Mouse (Mus musculus) fat pad, adult 2 months (tissue): ENCODE data around the gene Kcnq4.

Source experiments
- DNase-seq: peaks from one replicate; pipeline ENCODE4 v3.0.0-alpha.2; 2011; ENCODE audit warnings: low read depth, low spot score; ENCODE audit errors: extremely low read depth

Kcnq4 gene

DNA sequence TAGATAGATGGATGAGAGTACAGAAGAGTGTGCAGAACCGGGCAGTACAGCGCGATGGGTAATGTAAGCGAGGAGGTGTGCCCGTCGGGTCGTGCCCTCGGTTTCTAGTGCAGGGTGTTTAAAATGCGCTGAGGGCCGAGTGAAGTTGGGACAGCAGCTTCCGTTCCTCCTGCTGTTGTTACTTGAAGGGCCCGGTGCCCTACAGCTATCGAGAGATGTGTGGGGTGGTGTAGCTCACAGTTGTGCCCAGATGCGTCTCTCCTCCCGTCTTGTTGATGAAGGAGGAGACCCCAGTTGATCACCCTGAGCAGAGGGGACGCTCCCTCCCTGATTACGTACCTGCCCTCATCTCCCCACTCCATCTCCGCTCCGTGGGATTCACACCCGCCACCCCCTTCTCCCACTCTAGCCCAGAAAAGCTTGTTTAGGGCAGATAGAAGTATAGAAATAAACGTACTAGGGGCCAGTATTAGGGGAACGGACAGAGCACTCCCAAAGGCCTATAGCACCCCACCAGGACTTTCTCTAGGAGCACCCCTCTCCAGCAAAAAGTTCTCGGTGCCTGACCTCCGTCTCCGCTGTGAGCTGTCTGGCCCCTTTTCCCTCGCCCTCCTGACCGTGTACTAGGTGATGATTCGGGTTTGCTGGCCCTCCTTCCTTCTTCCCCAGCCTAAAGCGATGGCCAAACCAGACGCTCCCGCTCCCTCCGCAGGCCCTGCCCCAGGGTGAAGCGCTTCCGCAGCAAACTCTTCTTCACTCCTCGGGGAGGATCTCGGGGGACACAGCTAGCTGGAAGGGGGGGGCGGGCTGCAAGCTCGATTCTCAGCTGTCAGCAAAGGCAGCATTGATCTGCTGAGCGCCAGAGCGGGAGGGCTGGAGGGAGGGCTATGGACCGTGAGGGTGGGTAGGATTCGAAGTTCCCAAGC, at the start of gene Kcnq4:
Gene Kcnq4, minus strand, starts transcription at position 672 of the 926 bp plus-strand sequence.
- no peak for DNase-seq

DNA sequence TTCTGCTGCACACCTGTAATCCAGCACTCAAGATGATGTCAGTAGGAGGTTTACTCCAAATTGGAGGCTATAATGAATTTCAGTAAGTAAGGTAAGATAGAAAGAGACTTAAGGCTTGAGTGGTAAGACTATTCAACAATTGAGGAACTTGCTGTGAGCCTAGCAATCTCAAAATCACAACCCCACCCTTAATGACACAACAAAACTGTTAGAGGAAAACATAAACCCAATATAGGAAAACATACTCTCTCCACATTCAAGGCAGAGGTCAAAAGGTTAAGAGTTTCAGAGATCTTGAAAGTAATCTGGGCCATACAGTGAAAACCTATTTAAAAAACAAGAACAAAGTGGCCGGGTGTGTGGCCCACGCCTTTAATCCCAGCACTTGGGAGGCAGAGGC, 48.3 kb upstream of the Kcnq4 start:
- DNase-seq, result no peak

DNA sequence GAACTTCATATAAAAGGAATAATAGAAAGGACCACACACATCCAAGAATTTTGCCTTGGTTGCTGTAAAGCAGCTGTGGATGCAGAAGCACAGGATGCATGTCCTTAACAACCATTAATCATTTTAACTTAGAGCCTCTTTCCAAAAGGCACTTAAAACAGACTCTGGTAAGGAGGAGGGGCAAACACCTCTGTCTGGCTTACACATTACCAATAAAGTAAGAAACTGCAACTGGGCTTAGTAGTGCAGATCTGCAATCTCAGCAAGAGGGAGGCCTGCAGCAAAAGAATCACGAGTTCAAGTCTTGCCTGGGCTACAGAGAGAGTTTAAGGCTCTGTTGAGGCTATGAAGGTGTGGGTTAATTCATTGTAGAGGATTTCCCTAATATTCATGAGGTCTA, 47.2 kb upstream of the Kcnq4 start:
- no peak for DNase-seq

DNA sequence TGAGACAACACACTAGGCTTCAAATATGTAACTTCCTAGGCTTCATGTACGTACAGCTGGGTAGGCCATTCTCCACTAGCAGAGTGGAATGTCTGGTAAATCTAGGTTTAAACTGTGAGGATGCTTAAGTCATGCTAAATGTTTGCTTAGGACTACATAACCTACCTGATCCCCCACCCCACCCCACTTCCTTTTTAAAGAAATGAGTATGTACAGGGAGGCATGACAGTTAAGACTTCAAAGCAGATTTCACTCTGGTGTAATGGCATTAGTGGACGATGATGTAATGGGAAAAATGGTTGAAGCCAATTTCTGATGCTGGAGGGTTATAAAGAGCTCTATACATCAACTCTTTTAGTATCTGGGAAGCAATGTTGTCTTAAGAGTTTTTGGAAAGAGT, 44.5 kb upstream of the Kcnq4 start:
- no peak for DNase-seq

DNA sequence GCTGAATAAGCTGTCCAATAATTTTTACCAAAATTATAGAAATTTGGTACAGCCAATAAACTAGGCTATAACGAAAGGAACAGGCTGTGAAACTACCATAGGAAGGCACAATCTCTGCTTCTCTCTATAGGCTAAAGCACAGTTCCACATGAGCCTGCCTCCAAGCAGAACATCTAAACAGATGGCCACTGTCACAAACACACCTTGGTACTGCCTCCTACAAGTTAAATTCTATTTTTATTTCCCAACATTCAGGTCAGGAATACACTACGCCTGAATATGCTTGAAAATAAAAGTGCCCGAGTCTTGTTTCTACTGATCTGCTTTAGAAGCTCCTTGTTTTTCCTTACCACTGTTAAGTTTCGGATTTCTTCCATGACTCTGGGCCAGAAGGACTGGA, 41.6 kb upstream of the Kcnq4 start:
- no peak for DNase-seq

DNA sequence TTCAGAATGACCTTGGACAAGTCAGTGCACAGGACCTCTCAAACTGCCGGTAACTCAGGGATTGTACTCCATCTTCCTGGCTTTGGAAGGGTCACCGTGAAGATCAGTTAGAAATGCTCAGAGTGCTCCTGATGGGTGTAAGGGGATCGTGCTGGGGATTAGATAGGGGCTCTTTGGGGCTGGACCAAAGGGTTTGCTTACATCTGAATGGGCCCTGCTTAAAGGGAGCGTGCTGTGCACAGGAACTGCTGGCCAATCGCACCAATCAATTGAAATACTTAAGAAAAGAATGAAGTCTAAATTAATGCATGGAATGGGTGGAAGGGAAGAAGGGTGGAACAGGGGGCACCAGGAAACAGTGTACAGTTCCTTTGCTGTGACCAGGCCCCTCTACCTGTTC, 7.4 kb upstream of the Kcnq4 start:
- no peak for DNase-seq

DNA sequence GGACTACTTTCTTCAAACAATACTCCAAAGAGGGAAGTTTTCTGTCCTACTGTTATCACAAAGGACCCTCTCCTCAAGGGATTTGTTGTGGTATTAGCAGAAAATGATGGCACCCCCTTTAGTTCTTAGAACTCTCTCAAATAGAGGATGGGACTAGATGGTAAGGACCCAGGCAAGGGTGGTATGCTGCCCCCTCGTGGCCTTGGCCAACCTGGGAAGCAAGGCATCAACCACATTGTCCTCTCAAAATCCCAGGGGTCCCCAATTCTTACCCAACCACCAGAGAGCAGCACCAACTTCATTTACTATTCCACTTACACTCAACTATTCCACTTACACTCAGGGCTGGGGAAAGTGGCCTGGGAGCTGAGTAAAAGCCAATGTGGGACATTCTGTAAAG, 6.9 kb upstream of the Kcnq4 start:
- DNase-seq, result no peak

DNA sequence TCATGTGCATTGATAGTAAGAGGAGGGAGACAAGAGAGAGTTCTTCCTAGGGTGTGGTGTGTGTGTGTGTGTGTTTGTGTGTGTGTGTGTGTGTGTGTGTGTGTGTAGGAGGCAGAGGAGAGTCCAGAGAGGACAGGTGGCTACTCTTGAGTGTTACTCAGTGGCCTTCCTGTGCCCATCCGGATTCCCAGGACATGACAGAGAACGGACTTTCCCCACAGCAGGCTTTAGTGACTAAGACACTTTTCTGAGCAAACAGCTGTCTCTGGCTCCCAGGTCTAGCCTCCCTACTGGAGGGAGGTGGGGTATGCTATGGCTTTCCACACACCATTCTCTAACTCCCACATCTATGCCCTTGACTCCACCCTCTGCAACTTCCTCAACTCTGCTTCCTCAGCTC, 1.2 kb upstream of the Kcnq4 start:
- no peak for DNase-seq

DNA sequence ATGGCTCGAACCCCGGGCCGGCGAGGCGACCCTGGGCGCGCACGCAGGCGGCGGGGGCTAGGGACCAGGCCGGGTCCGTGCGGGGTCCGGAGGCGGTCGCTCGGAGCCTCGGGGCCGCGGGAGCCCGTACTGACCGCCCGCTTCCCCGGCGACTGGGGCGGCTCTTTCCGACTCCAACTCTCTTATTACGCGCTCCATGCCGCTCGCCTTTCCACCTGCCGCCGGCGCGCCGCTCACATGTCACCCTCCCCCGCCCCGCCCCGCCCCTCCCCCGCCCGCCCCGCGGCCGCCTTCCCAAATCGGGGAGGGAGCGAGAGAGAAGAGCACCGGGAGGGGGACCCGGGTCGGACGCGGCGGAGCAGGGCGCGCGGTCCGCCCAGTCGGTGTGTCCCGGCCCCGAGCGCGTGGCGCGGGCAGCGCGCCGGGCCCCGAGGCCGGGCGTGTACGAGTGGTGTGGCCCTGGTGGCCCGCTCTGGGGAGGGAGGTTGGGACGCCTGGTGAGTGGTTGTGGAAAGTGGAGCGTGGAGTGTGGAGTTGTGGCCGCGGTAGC, 1.1 kb downstream of the Kcnq4 start:
- DNase-seq, result no peak

DNA sequence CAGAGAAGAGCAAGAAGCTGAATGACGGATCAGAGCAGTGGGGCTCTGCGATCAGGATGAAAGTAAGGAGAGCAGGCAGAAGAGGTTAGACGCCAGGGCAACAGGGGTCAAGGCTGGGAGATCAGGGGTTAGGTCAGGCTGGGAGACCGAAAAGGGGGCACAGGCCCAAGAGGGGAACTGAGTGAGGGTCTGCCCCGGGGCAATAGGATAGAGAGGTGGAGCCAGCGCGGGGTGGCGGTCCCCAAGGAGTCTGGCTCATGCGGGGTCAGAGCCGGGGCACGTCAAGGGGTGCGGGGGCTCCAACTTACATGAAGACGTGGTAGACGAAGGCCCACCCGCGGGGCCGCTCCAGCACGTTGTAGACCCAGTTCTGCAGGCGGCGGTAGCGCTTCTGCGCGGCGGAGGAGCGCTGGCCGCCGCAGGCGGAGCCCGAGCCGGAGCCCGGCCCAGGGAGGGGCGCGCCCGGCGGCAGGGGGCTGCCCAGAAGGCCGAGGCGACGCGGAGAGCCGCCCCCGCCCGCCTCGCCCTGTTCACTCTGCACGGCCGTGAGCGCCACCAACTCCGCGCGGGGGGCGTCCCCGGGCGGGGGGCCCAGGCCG, 1.8 kb downstream of the Kcnq4 start:
- no peak for DNase-seq

DNA sequence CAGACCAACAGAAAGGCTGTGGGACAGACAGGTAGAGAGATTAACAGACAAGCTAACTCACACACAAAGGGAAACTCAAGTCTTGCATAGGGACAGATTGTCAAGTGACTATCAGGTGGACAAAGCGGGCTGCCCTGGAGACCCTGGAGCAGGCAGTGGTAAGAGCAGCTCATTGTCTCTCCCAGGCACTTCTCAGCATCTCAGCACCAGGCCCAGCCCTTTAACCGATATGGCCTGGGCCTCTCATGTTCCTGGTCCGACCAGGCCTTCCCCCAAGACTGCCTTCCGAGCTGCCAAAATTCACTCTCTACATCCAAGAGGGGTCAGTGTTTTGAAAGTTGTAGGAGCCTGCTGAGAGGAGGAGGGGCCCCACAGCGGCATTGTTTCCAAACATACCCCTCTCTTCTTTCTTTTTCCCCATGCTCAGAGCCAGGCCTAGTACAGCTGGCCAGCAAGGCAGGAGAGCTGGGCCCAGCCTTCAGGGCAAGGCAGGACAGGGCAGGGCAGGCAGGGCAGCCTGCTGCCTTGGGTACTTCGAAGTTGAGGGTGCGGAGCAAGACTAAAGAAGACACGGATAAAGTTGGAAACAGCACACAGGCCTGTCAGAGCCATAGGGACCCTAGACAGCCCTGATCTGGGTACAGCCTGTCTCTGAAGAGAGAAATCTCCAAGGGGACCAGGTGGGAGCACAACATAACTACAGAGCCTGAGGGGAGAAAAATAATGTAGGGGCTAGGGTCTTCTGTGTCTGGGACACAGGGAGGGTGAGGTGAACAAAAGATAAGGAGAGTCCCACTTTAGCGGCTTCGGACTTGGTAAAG, 2.5 kb downstream of the Kcnq4 start:
- no peak for DNase-seq

DNA sequence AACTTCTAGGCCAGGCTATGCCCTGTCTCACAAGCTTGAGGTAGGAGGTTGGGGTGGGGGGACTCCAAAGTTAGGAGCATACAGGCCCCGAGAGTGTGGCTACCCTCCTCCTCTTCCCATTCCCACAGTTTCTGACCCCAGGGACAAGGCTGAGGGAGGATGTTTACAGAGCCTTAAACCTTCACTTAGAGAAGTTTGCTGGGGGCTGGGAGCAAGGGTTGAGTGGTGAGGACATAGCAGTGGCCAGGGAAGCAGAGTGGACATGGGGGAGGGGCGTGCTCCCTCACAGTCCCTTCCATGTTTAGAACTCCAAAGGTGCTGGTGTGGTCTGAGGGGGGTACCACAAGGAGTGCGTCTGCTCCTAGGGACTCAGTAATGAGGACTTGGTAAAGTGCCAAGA, 4.8 kb downstream of the Kcnq4 start:
- DNase-seq, result no peak

DNA sequence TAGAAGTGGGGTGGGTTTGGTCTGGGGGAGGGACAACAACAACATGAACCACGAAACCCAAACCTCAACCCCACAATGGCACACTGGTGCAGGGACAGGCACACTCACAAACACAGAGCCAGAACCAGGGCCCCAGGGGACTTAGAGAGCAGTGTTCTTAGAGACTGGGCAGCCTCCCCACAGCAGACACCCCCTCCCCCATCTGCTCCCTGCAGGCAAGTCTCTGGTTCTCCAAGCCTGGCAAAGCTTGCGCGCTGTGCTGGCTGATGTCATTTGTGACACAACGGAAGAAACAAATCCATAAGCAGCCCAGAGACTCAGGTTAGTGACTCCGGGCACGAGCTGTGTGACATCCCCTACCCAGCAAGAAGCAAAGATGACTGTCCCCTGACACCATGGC, 7.1 kb downstream of the Kcnq4 start:
- no peak for DNase-seq

DNA sequence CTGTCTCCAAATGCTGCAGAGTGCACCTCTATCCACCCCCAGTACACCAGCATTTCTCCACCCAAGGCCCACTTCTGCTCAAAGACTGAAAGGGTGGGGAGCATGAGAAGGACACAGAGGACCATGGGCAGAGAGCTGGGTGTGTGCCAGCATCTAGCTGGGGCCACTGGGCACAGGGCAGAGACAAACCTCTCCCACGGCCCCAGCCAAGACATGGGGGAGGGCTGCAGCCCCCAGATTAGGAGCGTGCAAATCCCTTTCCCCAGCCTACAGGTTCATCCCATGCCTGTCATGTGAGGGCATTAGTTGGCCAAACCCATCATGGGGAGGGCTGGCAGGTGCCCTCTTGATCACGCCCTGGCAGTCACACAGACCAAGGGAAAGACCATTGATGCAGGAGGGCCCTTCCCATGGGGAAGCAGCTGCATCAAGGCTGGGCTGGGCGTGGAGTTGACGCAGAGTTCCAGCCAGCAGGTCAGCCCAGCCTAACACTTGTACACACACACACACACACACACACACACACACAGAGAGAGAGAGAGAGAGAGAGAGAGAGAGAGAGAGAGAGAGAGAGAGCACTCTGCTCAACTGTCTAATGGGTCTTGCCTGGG, 14.3 kb downstream of the Kcnq4 start:
- DNase-seq, result no peak

DNA sequence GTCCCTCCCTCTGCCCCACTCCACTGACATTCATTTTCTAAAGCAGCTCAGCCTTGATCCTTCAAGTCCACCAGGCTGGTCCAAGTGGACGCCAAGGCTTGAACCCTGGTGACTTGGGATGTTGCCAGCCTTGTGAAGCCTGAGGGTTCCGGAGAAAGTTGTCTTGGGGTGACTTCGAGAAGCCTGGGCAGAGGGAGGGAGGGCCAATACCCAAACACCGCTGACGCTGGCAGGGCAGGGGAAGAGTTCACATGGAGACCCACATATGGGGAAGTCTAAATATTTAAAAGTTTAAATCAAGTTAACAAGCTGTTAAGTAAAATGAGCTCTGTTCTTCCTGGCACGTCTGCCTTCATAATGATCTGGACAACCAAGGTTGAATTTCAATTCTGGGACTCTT, 15.7 kb downstream of the Kcnq4 start:
- DNase-seq, result no peak

DNA sequence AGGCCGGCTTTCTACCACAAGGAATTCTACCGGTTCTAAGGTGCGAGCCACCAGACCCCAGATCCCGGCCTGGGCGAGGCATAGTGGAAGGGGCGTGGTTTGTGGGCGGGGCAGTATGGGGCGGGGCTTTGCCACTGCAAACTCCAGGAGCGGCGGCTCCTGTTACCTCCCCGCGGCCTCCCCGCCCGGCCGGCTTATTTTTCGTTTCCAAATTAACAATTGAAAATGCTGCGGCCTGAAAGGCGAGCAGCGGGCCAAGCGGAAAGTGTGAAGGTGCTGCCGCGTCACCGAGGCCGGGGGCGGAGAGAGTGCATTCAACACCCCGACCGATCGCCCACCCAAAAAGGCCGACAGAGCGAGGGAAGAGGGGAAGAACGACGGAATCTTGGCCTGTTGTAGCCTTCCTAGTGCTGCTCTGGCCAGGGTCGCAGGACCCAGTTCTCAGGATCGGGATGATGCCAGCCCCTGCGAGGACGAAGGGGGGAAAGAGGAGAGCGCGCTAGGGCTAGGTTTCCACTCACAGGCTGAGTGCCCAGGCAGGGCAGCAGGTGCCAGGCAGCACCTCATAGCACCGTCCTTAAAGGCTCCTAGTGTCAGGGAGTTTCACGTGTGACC, 17.3 kb downstream of the Kcnq4 start:
- DNase-seq, result no peak

DNA sequence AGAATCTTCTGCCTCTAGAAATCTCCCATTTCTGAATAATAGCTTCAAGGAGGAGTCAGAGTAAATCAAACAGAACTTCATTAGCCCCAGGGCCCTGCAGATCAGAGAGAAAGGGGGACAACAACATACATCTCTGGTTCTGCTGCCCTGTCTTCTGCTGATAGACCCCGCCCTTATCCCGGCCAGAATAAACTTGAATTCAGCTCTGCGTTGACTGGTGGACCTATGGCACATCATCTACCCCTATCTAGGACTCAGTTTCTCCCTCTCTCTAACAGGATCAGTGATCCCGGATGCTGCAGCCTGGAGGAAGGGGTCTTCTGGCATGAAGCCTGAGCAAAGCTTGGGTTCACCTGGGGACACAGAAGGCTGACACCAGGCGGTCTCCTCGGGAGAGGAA, 17.8 kb downstream of the Kcnq4 start:
- DNase-seq, result no peak

DNA sequence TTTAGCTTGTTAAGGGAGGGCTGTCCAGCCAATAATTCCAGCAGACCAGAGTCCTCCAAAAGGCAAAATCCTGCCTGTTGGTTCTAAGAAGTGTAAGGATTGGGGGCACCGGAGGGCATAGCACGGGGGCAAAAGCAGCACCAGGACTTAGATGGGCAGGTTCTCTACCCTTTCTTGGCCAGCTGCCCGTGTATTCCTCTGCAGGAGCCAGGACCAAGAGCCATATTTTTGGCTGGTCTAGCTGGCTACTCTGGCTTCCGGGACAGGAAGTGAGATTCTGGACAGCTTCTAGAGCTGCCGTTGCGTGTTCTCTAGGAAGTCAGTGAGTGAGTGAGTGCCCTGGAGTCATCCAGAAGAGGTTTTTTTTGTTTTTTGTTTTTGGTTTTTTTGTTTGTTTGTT, 18.3 kb downstream of the Kcnq4 start:
- no peak for DNase-seq

DNA sequence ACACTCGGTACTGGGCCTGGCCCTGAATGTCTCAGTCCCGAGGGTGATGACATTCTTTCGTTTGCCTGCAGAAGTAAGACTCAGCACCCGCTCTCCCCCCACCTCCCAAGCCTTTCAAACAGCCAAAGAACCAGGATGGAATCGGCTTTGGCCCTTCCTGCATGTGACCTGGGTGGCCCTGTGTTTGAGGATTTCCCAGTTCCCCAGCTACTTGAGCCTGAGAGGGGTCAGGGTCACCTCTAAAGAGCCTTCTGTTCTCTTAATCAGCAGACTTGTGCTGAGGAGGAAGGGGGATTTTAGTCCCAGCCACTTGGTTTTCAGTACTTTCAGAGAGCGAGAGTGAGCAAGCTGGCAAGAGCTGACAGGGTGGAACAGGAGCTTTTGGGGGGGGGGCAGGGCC, 19.0 kb downstream of the Kcnq4 start:
- no peak for DNase-seq

DNA sequence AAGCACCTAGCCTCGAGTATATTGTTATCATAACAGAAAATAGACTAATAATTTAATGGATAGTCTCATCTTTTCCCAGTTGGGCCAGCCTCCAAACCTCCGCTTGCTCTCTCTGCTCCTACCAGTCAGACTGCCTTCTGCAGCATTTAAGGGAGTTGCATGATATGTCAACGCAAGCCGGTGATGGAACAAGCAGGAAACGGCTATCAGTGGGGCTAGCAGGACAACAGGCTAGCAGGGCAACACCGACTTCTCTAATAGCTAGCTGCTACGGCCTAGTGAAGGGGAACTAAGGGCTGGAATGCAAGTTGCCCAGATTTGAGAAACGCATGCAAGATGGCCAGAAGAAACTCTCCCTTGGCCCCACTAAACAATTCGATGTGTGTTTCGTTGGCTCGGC, 20.6 kb downstream of the Kcnq4 start:
- DNase-seq, result no peak

DNA sequence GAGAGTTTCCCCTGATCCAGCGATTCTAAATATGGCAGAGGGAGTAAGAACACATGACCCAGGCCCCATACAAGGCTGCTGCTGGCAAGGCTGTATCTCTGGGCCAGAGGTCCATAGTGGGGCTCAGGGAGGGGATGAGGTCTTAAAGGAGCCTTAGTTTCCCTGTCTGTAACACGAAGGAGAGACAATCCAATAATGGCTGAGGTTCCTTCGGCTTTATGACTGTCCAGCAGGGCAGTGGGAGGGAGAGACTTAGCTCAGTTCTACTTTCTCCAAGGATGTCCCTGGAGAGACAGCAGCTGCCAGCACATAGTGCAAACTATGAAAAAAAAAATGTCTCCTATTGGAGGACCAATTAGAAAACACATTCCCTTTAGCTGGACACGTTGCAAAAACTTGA, 22.2 kb downstream of the Kcnq4 start:
- DNase-seq, result no peak
